Mouse (Mus musculus): ENCODE measurements around the gene Cxcl17. TPM values are rescaled to one million over a fixed set of nuclear protein-coding genes. Genes with fewer than 3 reads are reported as not detected.
"Not testable (repeated sequence)": the region's sequence is repeated elsewhere in the genome, so short reads cannot be mapped to it uniquely, and the experiment has no call there.

Cxcl17 gene
- not detected for total RNA-seq (2021)
- long read RNA-seq, experiment 1: 0 reads
- long read RNA-seq, experiment 2: 0 reads

DNA sequence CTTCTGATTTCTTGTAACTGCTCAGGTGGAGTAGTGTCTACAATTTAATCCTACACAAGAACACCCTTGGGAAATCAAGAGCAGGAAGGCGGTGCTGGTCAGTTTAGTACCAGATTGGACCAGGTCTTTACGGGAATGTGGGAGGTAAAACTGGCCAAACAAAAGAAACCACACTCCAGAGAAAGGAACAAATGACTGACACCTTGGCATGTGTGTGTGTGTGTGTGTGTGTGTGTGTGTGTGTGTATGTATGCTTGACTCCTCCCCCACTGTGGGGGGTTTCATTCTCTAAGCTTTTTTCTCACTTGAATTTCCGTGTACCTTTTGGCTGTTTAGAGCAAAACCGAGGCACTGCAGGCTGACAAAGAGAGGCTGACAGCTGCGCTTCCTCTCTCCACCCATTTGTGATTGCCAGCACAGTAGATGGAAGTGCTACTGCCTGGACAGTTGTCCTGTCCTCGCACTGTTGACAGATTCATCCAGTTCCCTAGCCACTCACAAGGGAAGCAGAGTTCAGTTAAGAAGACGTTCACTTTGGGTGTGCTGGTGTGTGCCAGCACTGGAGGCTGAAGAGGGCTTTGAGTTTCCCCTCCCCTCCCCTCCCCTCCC lies at the start of gene Cxcl17:
Gene Cxcl17 (minus strand): TSS at position 54 of the 609 bp plus-strand sequence.
- DNase-seq: no peak

DNA sequence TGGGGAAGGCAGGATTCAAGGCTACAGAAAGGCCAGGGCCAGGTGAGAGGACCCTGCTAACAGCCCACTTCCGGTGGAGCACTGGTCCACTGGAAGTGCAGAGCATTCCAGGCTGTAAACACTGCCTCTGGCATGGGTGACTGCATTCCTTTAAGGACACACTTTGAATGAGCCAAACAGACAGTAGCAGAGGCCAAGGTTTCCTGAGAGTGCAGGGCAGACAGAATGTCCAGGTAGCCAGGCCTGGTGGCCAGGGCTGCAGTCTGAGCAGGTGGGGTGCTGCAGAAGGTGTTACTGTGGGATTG lies 49.3 kb upstream of the Cxcl17 start:
- DNase-seq: not testable (repeated sequence)

DNA sequence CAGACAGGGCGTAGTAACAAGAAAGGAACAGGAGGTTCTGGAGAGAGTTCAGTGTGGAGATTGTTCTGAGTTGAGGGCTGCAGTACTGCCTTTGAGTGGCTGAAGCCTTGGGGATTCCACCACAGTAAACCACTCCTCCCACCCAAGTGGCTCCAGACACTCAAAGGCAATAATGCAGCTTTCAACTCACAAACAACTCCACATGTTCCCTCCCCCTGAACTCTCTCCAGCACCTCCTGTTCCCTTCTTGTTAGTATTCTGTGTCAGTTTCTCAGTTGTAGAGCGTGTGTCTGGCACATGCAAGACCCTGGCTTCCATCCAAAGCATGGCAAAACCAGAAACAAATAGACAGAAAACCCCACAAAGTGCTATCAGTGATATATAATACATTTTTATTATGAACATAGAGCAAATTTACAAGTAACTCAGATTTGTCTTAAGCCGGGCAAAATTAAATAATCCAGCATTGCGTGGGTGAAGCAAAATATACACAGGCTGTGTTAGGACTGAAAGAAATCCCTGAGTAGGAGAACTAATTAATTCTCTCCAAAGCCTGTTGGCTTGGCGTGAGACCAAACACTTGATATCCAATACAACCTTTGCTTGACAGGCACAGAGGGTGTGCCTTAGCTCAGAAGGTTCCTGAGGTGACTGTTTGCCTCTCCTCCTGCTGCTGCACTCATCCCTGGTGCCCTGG lies 48.8 kb upstream of the Cxcl17 start:
- not testable (repeated sequence) for DNase-seq

DNA sequence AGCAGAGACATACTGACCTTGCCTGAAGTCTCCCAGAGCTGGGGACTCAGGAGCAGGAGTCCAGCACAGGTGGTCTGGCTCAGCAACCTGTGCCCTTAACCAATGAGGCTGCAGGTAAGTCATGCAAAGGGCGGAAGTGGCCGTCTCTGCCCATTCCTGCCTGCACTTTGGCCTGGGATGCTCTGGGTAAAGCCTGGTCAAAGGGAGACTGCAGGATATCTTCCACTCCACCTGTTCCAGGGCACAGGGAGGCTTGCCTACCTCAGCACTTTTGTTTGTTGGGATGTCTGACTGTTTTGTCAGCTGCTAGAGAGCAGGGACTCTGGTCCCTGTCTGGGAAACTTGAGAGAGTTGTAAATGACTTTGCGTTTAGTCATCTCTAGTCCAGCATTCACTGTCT lies 39.4 kb upstream of the Cxcl17 start:
- DNase-seq: no peak

DNA sequence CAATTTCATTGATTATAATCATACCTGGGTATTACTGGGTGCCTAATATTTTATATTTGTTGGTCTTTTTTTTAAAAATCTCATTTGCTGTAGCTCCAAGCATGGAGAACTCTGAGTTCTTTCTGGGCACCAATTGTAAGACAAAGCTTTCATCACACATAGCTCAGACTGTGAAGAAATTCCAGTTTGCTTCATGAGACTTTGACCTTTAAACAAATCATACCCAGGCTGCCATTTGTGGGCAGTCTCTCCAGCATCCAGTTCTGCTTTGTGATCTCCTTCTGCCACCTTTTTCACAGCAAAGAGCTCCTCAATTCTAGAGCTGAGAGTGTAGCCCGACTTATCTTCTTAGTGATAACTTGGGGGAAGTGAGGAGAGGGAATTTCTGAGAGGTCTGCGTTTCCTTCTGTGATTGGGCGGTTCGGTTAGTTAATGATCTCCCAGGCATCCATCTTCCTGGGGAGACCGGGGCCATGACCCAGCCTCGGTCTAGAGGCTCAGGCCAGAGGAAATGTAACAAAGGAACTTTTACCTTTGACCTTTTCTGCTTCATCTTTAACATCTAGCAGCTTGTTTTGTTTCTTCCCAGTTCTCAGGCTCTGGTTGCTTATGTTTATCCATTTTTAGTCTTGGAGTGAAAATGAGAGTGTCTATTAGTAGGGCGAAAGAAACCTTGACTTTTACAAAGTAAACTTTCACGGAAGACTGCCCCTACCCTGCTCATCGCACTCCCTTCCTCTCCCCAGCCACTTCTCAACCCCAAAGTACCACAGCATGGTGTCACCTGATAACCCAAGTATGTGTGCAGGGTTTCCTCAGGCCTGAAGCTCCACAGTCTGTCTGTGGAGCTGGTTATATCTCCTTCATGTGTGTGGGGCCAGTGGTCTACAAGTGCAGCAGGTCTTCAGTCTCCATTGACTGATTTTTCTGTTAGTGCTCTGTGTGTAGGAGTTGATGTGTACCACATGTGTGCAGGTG lies 37.5 kb upstream of the Cxcl17 start:
- no peak for DNase-seq

DNA sequence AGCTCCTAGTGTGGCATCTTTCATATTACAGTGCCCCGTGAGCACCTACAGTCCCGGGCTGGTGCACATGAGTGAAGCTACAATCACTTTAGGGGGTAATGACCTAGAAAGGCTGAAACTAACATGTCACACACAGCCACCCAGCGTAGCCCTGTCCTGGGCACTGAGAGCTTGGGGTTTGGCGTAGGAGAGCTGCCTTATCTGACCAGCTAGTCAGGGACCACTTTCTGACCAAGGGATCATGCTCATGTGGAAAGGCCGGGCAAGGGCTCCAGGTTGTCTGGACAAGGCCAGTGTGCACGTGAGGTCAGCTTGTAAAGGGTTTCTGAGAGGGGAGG lies 28.1 kb upstream of the Cxcl17 start:
- no peak for DNase-seq

DNA sequence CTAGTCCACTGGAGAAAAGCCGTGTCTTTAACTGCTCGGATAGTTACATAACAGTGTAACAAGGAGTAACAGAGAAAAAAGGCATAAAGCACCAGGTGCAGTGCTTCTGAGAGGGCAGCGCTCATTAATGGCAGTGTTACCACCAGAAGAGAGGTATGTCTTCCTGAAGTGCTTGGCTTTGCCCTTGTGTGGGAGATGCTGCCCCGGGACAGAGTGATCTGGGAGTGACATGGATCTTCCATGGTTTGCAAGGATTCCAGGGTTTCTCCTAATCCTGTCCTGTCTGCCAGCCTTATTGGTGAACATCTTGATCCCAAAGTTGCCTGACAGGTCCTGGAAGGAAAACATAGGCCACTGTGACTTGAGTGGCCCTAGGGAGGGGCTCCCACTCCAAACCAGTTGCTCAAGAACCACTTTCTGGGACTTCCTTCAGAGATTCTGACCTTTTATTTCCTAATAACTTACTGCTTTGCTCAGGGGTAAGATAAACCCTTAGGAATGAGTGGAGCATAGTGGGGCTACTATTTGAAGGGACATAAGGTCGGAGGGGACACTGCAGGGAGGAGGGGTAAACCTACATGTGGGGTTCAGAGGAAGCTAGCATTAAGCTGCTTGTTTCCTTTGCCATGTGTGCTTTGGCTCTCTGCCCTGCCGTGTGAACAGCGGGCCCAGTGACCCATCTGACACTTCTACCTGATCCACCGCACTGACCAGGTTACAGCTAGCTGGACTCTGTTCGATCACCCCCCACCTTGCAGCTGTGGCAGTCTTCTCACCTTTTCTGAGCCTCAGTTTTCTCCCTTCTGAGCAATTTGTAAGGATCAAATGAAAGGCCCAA lies 27.5 kb upstream of the Cxcl17 start:
- no peak for DNase-seq

DNA sequence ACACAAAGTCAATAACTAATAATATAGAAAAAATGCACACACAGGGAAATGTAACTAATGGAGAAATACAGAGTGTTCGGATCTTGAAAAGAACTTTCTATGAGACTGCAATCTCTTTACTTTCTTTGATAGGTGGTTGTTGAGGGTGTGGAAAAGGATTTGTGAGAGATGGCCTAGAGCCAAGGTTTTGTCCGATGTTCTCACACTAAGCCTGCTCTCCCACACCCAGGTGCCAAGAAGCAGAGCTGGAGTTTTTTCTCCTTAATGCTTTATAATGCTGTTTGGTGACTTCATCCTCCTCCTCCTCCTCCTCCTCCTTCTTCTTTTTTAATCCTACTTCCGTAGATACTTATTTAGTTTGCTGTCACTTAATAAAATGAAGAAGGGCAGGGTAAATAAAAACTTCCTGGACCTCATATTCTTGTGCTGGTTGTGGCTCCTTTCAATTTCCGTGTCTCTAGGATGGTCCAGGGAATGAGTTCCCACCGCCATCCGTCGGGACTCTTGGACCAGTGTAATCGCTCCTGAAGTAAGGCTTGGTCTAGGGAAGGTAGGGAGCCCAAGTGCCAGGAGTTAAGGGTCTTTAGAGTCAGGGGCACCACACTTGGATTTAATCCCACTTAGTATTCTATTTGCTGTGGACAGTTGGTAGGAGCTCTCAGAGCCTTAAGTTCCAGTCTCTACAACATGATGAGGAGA lies 26.6 kb upstream of the Cxcl17 start:
- DNase-seq: no peak

DNA sequence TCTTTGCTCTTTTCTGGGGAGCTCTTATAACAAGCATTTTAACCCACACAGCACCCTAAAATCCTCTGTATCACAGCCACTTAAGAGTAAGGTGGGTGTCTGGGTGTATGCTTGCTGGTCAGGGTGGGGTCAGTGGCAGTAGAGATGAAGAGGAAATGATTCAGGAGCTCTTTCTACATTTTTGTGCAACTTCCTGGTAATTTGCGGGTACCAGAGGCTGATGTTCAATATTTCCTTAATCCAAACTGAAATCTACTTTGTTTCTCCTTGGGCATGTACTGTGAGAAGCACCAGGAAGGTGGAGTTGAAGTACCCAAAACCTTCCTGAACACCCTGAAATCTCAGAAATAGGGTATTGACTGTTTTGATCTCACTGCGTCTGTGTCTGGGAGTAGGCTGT lies 24.0 kb upstream of the Cxcl17 start:
- no peak for DNase-seq

DNA sequence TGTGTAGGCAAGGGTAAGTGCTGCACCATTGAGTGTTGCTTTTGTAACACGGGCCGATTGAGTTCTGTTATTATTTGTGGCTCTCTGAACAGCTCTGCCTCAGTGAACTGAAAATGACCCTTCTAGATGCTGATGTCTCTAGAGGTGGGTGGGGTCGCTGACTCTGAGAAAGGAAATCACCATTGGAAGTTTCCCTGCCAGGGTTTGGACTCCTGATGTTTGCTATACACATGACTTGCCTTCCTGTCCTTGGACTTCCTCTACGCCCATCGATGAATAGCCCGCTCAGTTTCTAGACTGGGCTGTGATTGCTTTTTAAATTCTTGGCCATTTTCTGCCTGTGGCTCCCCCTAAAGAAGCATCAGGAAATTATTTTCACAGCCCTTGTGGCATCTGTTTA lies 23.5 kb upstream of the Cxcl17 start:
- peak; percentile 33 for DNase-seq

DNA sequence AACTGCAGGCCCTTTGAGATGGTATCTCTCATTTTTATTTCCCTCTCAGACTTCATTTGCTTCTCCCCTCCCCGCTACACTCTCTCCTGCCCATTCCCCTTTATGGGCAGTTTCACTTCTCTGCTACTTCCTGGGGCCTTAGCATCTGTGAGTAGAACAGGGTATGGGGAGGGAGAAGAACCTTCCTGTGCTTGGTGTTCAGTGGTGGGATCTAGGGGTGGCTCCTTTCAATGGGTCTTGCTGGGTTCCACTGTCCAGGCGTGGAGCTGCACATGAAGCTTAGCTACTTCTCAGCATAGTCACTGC lies 22.8 kb upstream of the Cxcl17 start:
- DNase-seq: no peak

DNA sequence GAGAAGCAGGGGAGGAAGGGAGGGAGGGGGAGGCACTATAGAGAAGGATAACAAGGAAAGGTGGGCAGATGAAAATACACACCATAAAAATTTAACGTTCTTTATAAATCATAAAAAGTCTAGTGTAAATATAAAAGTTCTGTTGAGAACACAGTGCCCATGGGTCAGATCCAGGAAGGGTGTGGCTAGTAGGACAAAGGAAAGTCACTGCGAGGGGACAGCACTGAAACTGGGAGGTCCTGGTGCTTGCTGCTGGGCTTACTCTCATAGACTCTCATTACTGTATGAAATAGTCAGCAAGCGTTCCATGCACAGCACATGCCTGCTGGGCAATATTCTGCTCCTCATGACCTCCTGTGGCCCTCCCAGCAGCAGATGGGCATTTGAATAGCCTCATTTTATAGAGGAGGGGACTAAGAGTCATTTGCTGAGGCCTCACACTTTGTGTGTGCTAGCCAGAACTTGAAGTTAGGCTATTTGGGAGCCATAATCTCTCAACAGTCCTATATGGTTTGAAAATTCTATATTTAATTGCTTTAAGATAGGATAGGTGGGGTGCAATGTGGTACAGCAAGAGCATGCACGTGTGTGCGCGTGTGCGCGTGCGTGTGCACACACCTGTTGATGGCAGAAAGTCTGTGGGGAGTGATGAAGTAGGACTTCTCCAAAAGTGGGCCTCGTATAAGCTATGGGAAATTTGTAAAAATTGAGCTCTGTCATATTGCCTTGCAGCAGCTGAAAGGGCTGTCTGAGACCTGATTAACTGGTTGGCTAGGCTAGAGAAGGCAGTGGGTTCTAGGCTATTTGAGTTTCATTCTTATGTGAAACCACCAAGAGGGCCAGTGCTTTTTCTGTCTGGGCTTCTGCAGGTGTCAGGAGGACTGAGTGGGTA lies 22.2 kb upstream of the Cxcl17 start:
- DNase-seq: no peak

DNA sequence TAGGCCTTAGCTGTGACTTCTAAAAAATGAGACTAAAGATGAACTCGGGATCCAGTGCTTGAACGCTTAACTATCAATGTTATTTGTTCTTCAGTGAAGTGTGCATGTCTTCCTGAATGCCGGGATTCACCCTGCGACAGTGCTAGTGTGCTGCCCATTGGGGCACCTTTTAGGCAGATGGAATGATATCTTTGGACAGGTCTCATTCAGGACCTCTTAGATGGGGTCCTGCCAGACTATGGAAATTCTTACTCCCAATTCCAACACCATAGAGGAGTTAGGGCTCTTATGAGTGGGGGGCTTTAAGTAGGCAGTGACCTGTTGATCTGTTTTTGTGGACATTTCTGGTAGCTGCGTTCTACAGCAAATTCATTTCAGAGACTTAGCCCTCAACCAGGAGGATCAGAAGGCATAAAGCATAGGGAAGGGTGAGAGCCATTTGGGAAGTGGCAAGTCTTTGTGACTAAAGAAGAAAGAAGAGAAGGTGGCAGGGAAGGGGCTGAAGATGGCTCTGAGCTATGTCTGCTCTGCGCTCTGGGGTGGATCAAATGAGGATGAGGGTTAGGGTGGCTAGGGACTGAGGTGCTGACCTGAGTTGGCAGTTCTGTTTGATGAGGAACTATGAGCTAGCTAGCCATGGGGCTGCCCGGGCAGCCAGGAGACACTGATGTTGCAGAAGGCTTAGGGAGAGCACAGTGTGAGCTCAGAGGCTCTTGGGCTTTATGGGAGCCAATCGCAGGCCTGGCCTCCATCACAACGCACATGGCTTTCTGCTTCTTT lies 21.3 kb upstream of the Cxcl17 start:
- DNase-seq: no peak

DNA sequence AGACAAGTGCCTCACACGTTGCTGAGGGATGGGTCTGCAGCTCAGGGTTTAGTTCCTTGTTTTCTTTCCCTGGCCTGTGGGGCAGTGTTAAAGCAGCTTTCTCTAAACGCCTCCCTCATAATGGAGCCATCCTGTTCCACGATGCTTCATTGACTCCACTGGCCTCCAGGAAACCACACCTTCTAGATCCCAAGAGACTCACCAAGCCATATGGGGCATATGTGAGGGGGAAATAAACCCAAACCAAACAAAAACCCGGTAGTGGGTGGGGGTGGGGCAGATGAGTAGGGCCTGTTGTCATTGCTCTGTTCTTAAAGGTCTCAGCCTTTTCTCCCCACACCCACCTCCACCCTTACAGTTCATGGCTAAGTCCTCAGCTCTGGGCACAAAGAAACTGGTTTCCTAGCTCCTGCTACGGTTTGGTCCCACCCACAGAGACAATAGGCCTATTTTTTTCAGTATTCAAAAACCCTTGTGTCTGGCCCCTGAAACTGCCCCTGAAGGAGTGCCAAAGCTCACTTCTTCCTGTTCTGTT lies 20.4 kb upstream of the Cxcl17 start:
- DNase-seq: peak; percentile 12

DNA sequence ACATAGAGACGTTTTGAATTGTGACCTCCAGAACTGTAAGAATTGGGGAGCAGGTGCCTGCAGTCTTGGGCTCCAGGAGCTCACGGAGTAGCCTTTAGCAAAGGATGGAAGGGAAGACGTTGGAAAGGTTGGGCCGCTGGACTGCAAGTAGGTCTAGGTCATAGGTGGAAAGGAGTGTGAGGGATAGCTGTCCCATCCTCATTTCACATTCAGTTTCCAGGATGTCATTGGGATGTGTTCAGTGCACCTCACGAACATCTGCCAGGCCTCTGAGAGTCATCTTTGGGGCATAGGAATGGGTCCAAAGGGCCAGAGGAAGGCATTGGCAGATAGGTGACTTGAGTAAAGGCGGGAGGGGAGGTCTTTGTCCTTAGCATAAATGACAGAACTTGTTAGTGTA lies 19.7 kb upstream of the Cxcl17 start:
- no peak for DNase-seq

DNA sequence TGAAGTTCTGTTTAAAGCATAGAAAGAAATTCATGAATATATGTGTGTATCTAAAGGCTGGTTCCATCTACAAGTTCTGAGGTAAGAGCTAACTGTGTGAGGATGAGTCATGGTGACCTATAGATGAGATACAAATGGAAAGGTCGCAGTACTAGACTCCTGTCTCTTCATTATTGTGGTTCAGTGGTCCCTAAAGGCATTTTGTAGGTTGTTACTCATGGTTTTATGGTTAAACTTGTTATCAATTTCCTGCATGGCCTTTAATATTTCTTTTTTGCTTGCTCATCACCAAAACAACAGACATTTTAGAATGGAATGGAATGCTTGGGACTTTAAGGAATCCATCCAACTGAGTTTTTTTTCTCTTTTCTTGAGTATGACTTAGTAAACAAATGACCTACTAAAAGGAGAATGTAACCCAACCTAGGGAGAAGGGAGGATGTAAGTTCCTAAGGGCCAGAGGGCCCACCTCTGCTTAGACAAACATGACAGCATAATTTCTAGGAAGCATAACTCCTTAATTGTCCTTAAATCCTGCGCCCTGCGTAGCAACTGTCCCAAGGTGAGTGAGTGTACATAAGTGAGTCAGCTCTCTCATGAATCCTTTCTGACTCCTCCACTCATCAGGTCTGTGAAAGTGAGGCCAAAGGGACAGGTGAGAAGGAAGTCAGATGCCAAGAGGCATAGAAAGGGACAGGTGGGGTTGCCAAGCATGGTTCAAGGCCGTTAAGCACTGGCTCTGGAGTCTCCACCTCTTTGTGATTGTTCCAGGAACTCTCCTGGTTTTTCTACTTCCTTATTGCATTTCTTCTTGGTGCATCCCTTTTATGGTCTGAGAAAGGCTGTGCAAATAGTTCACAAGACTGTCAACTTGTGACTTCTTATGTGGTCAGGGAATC lies 17.4 kb upstream of the Cxcl17 start:
- no peak for DNase-seq

DNA sequence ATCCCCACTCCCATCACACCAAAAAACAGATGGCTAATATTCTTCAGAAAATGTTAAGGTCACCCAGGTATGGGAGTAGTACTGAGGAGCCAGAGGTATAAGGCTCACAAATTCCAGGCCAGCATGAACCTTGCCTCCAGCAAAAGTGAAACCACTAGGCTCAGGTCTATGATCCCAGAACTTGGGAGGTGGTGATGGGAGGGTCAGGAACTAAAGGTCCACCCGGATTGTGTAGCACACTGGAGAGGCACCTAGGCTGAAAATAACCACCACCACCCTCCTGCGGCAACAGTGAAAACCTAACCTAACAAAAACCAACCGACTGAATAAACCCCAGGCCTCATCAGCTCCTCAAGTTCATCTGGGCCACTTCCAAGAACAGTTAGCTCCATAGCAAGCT lies 15.6 kb upstream of the Cxcl17 start:
- no peak for DNase-seq

DNA sequence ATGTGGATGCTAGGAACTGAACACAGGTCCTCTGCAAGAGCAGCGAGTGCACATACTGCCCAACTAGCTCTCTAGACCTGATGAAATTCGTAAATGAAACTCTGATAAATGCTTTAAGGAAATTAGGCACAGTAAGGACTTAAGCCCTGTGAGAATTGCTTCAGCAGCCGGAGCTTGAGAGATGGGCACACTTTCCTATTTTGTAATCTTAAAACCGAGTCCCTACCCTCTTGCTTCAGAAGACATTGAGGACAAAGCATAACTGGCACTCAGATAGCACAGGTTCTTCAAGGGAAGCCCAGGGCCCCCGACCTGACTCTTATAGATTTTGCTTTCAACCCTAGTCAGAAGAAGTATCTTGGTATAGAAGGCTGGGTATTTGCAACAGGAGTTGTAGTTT lies 14.5 kb upstream of the Cxcl17 start:
- DNase-seq: no peak

DNA sequence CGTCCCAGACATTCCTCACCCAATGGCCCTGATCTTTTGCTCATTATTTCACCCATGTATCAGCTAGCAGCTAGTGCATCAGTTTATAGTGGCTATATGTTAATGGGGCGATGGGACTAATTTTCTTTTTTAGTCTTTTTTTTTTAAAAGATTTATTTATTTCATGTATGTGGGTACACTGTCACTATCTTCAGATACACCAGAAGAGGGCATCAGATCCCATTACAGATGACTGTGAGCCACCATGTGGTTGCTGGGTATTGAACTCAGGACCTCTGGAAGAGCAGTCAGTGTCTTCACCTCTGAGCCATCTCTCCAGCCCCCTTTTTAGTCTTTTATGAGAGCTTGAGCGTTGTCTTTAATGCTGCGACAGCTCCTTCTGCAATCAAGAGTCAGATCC lies 13.7 kb upstream of the Cxcl17 start:
- not testable (repeated sequence) for DNase-seq

Data from gastrocnemius, postnatal 25 days (tissue).